Mouse (Mus musculus): ENCODE measurements at regions not wholly inside any gene's neighbourhood (a gene's known extent, or its start where the extent isn't known, plus 50 kb on each side); places are given as distances from the start of the nearest gene placed in this dataset.

GRCm38 (mm10) chr1:78050231-78050630, 146.7 kb downstream of the Pax3 start:
- no peak for DNase-seq

DNA sequence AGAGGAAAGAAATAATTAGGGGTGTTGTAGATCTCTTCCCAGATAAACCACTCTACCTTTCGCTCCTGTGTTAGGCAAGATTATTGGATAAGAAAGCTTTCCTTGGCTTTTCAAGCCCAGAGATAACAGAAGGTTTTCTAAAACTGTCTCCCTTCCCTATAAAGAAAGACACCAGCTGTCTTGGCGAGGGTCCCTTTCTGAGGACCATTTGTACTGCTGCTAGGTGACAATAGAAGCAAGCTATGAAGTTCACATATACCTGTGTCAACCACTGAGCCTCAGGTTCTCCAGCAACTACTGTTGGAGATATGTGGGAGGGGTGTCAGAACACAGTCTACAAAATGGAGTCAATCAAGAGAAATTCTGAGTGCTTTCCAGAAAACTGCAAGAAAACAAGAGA, 164.6 kb downstream of the Pax3 start:
- no peak for DNase-seq

GRCm38 (mm10) chr1:78021766-78022165, 175.2 kb downstream of the Pax3 start:
- DNase-seq: peak; percentile 51

DNA sequence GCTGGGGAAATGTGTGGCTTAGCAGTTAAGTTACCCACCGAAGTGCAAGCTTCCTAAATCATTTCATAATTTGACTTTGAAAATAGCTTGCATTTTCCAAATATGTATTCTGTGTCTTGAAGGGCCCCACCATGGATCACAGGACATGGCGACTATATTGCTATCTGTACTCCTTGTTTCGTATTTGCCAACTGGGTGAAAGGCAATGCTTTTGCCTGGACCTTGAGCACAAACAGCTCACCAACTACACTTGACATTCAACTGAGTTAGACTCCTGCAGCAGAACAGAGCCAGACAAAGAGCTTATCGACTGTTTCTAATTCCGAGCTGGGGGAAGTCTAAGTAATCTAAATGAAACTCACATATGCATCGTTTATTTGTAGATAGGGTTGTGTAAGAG, 175.9 kb downstream of the Pax3 start:
- peak; percentile 31 for DNase-seq

DNA sequence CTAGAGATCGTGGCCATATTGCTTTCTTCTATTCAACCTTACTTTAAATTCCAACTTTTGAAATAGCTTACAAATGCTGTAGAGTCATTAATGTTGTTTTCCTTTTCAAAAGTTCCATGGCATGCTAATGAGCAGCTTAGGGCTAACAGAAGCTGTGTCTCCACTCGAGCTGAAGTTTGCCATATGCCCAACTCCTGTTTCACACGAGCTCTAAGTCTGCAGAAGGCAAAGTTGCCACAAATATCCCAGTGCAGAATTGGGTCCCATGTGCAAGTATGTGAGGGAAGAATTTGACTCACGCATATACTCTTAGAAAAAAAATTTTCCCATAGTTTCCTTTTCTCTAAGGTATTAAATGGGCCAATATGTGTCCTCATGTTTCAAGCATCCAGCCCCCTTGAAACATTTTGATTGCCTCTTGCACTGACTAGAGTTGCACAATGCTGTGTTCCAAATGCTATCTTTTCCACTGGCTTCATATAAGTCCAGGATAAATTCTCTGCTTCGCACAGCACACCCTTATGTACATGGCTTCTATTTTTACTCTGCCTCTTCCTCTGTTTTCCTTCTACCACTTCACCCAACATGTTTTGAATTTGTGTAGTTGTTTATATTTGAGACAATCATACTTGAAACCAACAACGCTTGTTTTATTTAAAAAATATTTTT, 178.9 kb downstream of the Pax3 start:
- peak; percentile 67 for DNase-seq

GRCm38 (mm10) chr1:78016541-78017267, 180.2 kb downstream of the Pax3 start:
- DNase-seq: peak; percentile 74

GRCm38 (mm10) chr1:78015999-78016398, 180.9 kb downstream of the Pax3 start:
- DNase-seq: peak; percentile 61

DNA sequence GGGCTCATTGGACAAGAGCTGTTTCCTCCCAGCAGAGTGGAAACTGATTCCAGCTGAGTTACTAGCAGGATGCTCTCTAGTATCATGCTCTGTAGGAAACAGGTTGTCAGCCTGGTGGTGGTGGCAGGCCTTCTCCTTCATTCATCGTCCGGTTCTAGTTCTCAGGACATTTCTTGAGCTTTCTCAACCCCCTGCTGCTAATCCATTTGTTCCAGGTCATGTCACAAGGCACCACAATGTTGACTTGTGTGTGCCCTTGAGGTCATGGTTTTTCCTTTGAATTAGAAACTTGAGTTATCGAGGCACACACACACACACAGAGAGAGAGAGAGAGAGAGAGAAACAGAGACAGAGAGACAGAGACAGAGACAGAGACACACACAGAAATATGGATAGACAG, 183.5 kb downstream of the Pax3 start:
- DNase-seq: no peak

GRCm38 (mm10) chr1:78008811-78009410, 188.0 kb downstream of the Pax3 start:
- DNase-seq: no peak

DNA sequence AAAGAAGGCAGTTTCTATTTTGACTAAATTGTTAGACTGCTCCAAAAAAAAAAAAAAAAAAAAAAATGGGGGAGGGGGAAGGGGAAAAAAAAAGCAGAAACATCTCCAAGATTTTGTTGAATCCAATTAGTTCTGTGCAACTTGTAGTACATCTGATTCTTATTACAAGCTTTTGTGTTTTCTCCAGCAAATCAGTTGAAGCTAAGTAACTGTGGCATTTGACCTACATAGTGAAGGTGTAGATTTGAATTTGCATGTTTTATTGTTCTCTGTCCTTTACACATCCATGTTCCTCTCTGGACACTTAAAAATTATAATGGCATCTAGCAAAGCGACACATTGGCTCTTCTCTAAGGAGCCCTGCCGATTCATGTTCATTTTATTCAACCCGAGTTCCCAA, 192.6 kb downstream of the Pax3 start:
- DNase-seq: no peak

GRCm38 (mm10) chr1:77998727-77999126, 198.2 kb downstream of the Pax3 start:
- no peak for DNase-seq

DNA sequence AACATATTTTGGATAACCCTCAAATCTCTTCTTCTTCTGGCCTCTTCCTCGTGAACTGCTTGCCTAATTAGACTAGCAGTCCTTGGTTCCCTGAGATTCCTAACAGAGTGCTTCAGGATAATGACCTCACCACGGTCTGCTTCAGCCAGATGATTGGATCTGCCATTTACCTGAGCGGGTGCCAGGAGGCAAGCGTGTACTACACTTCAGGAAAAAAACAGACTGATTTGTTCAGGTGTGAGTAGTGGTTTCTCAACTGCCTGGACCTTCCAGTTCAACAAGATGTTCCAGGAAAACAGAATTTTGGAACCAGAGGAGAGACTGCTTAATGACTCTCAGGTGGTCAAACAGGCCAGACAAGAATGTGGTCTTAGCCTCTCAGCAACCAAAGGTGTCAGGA, 215.4 kb downstream of the Pax3 start:
- DNase-seq: no peak

- peak; percentile 82 for DNase-seq
Measured at GRCm38 (mm10) chr1:77978696-77979095, 218.2 kb downstream of the Pax3 start.

GRCm38 (mm10) chr1:77975941-77976340, 221.0 kb downstream of the Pax3 start:
- peak; percentile 75 for DNase-seq

- DNase-seq: no peak
Measured at GRCm38 (mm10) chr1:77972301-77972717, 224.6 kb downstream of the Pax3 start.

- DNase-seq: peak; percentile 92
Measured at GRCm38 (mm10) chr1:77964656-77965335, 232.1 kb downstream of the Pax3 start.

DNA sequence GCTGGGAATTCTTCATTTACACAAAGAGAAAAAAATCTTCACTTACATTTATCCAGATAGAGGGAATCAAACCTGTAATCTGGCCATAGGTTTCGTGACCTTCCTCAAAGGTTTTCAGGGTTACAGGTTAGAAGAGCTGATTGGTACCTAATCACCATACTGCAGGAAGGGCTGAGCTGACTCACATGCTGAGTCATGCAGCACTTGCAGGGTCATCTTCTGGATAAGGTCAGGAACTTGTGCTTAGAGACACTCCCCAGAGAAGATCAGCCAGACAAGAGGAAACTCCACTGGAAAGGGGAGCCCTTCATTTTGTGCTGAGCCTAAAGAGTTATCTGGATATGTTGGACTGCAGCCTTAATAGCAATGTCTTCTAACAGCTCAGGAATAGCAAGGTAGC, 237.6 kb downstream of the Pax3 start:
- DNase-seq: peak; percentile 18

- peak; percentile 72 for DNase-seq
Measured at GRCm38 (mm10) chr1:77957156-77957767, 239.7 kb downstream of the Pax3 start.

DNA sequence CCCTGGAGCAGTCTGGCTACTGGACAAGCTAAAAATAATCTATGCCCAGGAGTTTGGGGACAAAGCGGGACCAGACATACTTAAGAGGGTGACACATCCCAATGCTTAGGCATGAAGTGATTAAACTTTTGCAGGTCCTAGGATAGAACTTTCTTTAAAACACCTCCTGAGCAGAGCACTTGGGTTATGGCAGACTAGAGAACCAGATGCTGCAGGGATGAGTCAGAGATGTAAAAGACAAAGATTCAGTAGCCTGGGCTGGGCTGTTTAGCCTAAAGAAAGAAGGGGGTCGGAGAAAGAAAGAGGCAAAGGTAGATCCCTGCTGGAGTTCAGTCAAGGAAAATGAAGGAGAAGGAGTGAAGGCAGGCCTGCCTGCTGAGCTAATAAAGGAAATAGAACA, 249.0 kb downstream of the Pax3 start:
- peak; percentile 80 for DNase-seq

- peak; percentile 64 for DNase-seq
Measured at GRCm38 (mm10) chr1:77944327-77944645, 252.6 kb downstream of the Pax3 start.

GRCm38 (mm10) chr1:77943633-77944326, 253.2 kb downstream of the Pax3 start:
- peak; percentile 48 for DNase-seq

- peak; percentile 50 for DNase-seq
Measured at GRCm38 (mm10) chr1:77943101-77943500, 253.8 kb downstream of the Pax3 start.

Measured in heart, adult 11 months (tissue).